Mouse (Mus musculus) cerebellum, postnatal 10 days (tissue): ENCODE measurements around the gene Caln1.

Experiments used
- DNase-seq, 2 experiments: peaks; one replicate each; pipeline ENCODE4 v3.0.0; 2021; ENCODE audit warnings: mixed read lengths in 2 of 2

The Caln1 gene

GRCm38 (mm10) chr5:130369237-130369636, at the start of gene Caln1:
Gene Caln1, plus strand, starts transcription at chr5:130369455.
- DNase-seq: peak; percentile 93 to 94

DNA sequence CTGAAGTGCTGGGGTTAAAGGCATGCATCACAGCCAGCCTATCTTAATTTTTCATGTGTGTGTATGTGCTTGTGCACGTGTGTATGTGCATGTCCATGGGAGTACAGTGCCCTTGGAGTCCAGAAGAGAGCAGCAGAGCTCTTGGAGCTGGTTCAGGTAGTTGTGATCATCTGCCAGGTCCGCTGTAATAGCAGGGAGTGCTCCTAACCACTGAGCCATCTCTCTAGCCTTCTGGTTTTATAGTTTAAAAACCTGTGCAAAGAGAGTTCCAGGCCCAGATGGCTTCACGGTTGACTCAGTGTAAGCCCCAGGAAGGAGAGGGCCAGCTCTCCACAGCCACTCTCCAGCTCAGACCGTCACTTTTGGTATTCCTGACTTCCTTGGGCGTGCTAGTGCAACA, 49.5 kb upstream of the Caln1 start:
- peak; percentile 60 to 62 for DNase-seq

GRCm38 (mm10) chr5:130320485-130320884, 48.8 kb upstream of the Caln1 start:
- peak; percentile 72 for DNase-seq

GRCm38 (mm10) chr5:130325486-130325885, 43.8 kb upstream of the Caln1 start:
- DNase-seq: peak in 1 of 2 experiments; percentile 26

- peak in 1 of 2 experiments; percentile 21 for DNase-seq
Measured at GRCm38 (mm10) chr5:130327615-130328263, 41.5 kb upstream of the Caln1 start.

- peak; percentile 33 to 53 for DNase-seq
Measured at GRCm38 (mm10) chr5:130328366-130328765, 40.9 kb upstream of the Caln1 start.

- no peak for DNase-seq
Measured at GRCm38 (mm10) chr5:130329889-130330288, 39.4 kb upstream of the Caln1 start.

DNA sequence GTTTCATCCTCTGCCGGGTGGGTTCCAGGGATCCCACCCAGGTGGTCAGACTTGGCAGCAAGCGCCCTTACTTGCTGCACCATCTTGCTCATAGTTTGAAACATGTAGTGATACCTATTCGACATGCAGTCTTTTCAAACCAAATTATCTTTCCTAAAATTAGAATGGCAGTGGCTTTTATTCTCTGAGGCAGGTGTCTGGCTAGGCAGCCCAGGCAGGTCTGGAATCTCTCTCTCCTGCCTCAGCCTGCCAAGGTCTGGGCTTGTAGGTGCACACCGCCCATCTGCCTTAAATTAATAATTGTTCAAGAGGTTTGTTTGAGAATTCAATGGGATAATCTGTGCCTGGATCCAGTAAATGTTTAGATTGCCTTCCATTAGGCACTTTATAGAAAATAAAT, 38.5 kb upstream of the Caln1 start:
- peak in 1 of 2 experiments; percentile 50 for DNase-seq

- DNase-seq: no peak
Measured at GRCm38 (mm10) chr5:130331206-130331605, 38.0 kb upstream of the Caln1 start.

GRCm38 (mm10) chr5:130333566-130333965, 35.7 kb upstream of the Caln1 start:
- DNase-seq: peak; percentile 76 to 82

DNA sequence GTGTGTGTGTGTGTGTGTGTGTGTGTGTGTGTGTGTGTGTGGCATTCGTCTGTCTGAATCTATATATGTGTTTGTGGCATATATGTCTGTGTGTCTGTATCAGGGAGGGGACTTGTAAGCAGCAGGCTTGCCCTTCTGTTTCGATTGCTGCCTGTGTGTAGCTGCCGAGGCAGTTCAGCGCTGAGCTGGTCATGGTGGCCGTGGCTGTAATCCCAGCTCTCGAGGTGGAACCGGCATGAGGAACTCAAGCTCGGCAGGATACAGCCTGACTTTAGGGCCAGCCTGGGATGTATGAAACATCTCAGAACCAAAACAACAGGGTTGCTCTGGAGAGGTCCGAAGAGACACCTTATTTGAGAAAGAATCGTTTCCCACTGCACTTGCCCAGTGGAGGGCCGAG, 35.3 kb upstream of the Caln1 start:
- peak; percentile 69 to 71 for DNase-seq

DNA sequence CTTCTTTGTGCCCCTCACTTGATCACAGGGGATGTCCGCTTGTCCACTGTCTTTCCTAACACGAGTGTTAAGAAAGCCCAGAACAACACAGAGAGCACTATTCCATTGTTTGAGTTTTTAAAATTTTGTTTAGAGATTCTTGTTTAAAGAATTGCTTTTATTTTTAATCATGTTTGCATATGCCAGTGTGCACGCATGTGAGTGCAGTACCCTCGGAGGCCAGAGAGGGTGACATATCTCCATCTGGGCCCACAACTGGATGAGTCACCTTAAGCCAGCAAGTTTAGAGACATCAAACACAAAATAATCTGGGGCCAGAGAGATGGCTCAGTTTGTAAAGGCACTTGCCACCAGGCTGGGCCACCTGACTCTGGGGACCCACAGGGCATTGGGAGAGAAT, 33.8 kb upstream of the Caln1 start:
- DNase-seq: no peak

DNA sequence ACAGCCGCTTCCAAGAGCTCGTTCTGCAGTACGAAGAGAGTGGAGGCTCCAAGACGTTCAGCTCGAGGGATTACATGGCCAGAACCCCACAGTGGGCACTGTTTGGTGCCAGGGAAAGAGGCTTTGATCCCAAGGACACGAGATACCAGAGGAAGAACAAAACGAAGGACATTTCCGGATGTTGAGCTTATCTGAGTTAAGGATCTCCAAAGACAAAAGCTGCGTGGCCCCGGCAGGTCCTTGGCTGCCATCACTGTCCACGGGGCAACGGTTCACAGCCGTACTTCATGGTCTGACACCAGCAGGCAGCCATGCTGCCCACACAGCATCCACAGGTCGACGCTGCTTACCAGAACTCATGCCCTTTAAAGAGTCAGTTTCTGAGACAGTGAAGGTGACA, 28.6 kb upstream of the Caln1 start:
- no peak for DNase-seq

- no peak for DNase-seq
Measured at GRCm38 (mm10) chr5:130344999-130345398, 24.3 kb upstream of the Caln1 start.

DNA sequence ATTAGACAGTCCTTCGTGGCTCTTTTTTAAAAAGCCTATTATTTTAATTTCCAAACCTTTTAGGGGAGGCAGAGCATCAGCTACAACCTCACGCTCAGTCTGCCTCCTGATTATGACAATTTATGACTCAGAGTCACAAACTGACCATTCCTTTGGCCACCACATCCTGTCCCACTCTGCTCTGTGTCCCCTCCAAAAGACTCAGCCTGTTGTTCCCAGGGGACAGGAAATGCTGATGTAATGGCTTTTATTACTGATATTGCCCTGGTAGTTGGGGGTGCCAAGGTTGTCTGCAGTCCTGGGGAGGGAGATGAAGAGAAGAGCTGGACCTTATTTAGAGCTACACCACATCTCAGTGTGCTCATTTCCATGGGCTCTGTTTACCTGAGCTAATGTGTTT, 23.4 kb upstream of the Caln1 start:
- DNase-seq: no peak

- peak; percentile 37 to 43 for DNase-seq
Measured at GRCm38 (mm10) chr5:130355223-130355622, 14.0 kb upstream of the Caln1 start.

- no peak for DNase-seq
Measured at GRCm38 (mm10) chr5:130363111-130363510, 6.1 kb upstream of the Caln1 start.

DNA sequence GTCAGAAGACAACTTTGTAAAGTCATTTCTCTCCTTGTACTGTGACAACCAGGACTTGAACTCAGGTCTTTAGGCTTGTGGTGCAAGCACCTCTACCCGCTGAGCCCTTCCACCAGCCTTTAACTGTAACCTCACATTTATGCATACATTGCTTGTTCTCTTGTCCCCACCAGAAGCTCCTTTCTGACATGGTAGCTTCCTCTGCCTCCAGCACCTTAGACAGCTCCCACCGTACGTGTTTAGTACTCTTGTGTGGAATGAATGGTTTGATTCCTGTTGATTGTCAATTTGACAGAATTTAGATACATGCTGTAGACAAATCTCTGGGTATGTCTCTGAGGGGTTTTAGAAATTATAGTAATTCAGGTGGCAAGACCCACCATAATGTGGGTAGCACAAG, 5.5 kb upstream of the Caln1 start:
- DNase-seq: no peak

GRCm38 (mm10) chr5:130368236-130368635, 1.0 kb upstream of the Caln1 start:
- peak; percentile 48 to 67 for DNase-seq

DNA sequence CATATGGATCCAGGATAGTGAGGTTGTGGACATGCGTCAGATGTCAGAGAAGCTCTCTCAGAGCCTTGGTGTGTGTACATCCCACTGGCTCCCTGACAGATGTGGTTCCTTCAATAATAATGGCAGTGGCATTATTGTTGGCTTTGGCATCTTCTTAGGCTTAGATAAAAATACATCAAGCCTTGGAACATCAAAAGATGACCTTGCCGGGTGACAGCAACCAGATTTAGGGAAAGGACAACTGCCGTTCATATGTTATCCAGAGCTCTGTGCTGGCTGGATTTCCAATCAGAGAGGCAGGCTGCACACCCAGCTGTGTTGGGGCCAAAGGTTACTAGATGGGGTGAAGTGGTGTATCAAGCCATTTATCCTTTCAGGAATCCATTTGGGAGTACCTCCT, 6.2 kb downstream of the Caln1 start:
- DNase-seq: no peak

GRCm38 (mm10) chr5:130384222-130384912, 15.1 kb downstream of the Caln1 start, which contains the start of gene A330070K13Rik:
Gene A330070K13Rik, minus strand, starts transcription at chr5:130384631.
- peak; percentile 34 to 39 for DNase-seq

DNA sequence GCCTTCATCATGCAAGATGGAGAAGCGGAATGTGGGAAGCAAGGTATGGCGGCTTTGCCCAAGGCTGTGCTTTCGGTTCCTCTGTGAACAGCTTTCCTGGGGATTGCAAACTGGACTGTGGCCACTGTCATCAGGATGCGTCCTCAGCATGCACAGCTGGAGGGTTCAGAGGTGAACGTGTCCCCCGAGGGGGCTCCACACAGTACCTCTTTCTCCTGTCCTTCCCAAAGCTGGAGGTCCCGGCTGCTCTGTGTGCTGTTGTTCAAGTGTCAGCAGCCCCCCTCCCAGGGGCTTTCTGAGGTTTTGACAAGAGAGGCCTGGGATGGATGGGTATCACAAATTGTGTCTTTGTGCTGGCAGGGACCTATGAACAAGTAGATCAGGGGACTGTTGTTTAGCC, 17.2 kb downstream of the Caln1 start:
- DNase-seq: no peak

- DNase-seq: peak; percentile 64 to 68
Measured at GRCm38 (mm10) chr5:130393618-130394355, 24.5 kb downstream of the Caln1 start.

DNA sequence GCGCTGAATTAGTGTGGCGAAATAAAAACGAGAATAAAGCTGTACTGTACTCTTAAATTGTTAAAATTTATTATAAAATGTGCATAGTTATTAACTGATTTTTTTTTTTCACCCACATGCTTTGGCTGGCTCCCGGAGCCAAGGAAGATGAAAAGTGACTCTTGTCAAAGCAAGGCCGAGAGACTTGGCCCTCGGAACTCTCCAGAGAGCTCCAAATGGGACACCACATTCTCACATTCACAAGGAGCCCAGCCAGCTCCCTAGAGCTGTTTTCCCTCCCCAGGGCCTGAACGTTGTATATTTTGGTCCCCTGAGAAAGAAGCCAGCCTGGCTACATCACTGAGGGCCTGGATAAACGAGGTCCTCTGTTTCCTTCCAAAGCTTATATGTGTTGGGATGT, 25.1 kb downstream of the Caln1 start:
- DNase-seq: peak in 1 of 2 experiments; percentile 37
